In the genomic region with DNA sequence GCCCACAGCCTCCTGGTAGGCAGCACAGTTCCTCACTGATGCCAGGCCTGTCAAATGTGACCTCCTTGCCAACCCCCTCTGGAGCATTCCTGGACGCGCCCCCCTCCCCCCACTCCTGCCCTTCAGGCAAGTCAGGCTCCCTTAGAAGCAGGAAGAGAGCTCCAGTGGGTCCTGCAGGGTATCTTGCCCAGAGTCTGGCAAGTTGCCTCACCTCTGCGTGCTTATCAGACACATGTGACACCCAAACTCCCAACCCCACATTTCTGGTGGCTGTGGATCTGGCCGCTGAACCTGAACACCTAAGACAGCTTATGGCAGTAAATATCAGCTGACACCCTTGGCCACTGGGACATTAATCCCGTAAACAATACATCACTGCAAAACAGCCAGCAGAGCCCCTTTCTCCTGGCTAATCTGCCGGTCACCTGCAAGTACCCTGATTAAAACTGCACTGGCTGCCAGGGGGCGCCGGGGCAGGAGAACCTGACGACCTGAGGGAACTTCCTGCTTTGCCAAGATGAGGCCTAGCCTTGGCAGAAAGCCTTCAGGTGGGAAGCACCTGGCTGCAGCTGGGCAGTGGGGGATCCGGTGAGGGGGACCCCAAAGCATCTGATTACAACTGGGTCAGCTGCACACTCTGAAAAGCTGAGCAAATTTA, we compare ENCODE assay signal across 8 mouse cellular contexts. TPM values are rescaled to one million over a fixed set of nuclear protein-coding genes. Genes with fewer than 3 reads are reported as not detected.
DNase-seq lines count a peak whose midpoint lies in the region; ATAC-seq and TF ChIP-seq lines count a peak whose summit lies in the region.

No protein-coding gene starts in this region.

- DNase-seq in cerebellum, adult 9-11 months: peak; percentile 57
- DNase-seq in cerebellum, adult 8-10 months: no peak
- no peak for DNase-seq in forebrain, postnatal 0 days
- peak; percentile 64 for DNase-seq in kidney, adult 9 months
- DNase-seq in midbrain, embryonic 10.5 days (ENCODE audit: low spot score): peak; percentile 39
- no peak for DNase-seq in layer of hippocampus, adult 11-12 months (ENCODE audit: low spot score)

- no peak for ATAC-seq in forebrain, postnatal 0 days
- ATAC-seq in inflammation-experienced regulatory T-cells, adult 6 months: no peak

- peak overlapping the region; percentile 52 for H3K4me3 ChIP-seq in E14TG2a.4 (replicated peaks; ENCODE audit: low read length)
- no peak overlapping the region for H3K4me3 ChIP-seq in forebrain, postnatal 0 days (ENCODE audit: low read depth, low read length)
- H3K4me3 ChIP-seq in midbrain, embryonic 10.5 days: peak overlapping the region; percentile 26; the same call in 1 of the 2 replicates

- no peaks in the 10 kb centered on the region for H3K36me3 ChIP-seq in E14TG2a.4 (ENCODE audit: insufficient read depth, low read length)
- 0 out of 2 replicates have a peak, but pooled peaks cover 4% of the 10 kb centered on the region for H3K36me3 ChIP-seq in forebrain, postnatal 0 days (ENCODE audit: insufficient read depth)
- H3K36me3 ChIP-seq in midbrain, embryonic 10.5 days: peaks cover 18% of the 10 kb centered on the region

- H3K4me2 ChIP-seq in forebrain, postnatal 0 days (ENCODE audit: low read depth): no peak overlapping the region

- 13% methylated on average over 10 of the region's 10 CpGs for WGBS in forebrain, postnatal 0 days
- 8% methylated on average over 10 of the region's 10 CpGs for WGBS in midbrain, embryonic 10.5 days

- H3K9me3 ChIP-seq in E14TG2a.4 (ENCODE audit: low read length): no peaks in the 10 kb centered on the region
- H3K9me3 ChIP-seq in forebrain, postnatal 0 days (ENCODE audit: low read length): no peaks in the 10 kb centered on the region
- H3K9me3 ChIP-seq in midbrain, embryonic 10.5 days (replicated peaks): no peaks in the 10 kb centered on the region

- 0 out of 2 replicates have a peak, but pooled peaks cover 4% of the 10 kb centered on the region for H3K27me3 ChIP-seq in E14TG2a.4 (ENCODE audit: insufficient read depth, low read length)
- H3K27me3 ChIP-seq in forebrain, postnatal 0 days (ENCODE audit: insufficient read depth, low read length): no peaks in the 10 kb centered on the region
- H3K27me3 ChIP-seq in midbrain, embryonic 10.5 days (ENCODE audit: low read depth, poor library complexity, severe bottlenecking): no peaks in the 10 kb centered on the region

- no peak for TF ChIP-seq CTCF in E14TG2a.4 (conservative IDR thresholded peaks at IDR 0.05; ENCODE audit: low read length)
- no peak for TF ChIP-seq CTCF in forebrain, postnatal 0 days (IDR thresholded peaks at IDR 0.05; ENCODE audit: low read depth)

- peak overlapping the region; percentile 22; the same call in 1 of the 2 replicates for H3K9ac ChIP-seq in forebrain, postnatal 0 days

- peak overlapping the region; percentile 71 for H3K27ac ChIP-seq in forebrain, postnatal 0 days (ENCODE audit: low read depth, low read length)
- peak overlapping the region; percentile 81 for H3K27ac ChIP-seq in midbrain, embryonic 10.5 days (replicated peaks)

- H3K4me1 ChIP-seq in E14TG2a.4 (replicated peaks; ENCODE audit: low read depth, low read length): peaks cover 74% of the 10 kb centered on the region
- peaks cover 51% of the 10 kb centered on the region for H3K4me1 ChIP-seq in forebrain, postnatal 0 days (ENCODE audit: insufficient read depth)
- peaks cover 83% of the 10 kb centered on the region for H3K4me1 ChIP-seq in midbrain, embryonic 10.5 days

RNA-seq across cellular contexts. Expression of a gene that starts 30.7 kb away (rescaled TPM):
- total RNA-seq in forebrain, postnatal 0 days (2014; rRNA removed): 68.6 and 76.5 TPM in 2 replicates
- 25.9 and 28.2 TPM in 2 replicates for polyA plus RNA-seq in forebrain, postnatal 0 days (2015; fragmentation: Nextera tagmentation; extraction: Ambion mirVana)
- polyA plus RNA-seq in midbrain, embryonic 10.5 days (2016; fragmentation: Nextera tagmentation; extraction: Ambion mirVana): 24.6 and 27.8 TPM in 2 replicates
- 10 to 100 TPM; 24.1 to 26.3 (median 25.9) TPM for polyA plus RNA-seq in inflammation-experienced regulatory T-cells, adult 6 months (2017; shearing (Covaris generic))

RNA-seq across cellular contexts. Expression of a gene that starts 40.8 kb away (rescaled TPM):
- 98.1 and 138 TPM in 2 replicates for total RNA-seq in forebrain, postnatal 0 days (2014; rRNA removed)
- 184 and 202 TPM in 2 replicates for polyA plus RNA-seq in forebrain, postnatal 0 days (2015; fragmentation: Nextera tagmentation; extraction: Ambion mirVana)
- 207 and 216 TPM in 2 replicates for polyA plus RNA-seq in midbrain, embryonic 10.5 days (2016; fragmentation: Nextera tagmentation; extraction: Ambion mirVana)
- polyA plus RNA-seq in inflammation-experienced regulatory T-cells, adult 6 months (2017; shearing (Covaris generic)): 10 to 100 TPM; 25.9 to 27.1 (median 26.8) TPM

RNA-seq across cellular contexts. Expression of a gene that starts 41.0 kb away (rescaled TPM):
- total RNA-seq in forebrain, postnatal 0 days (2014; rRNA removed): 8.0 and 12.6 TPM in 2 replicates
- polyA plus RNA-seq in forebrain, postnatal 0 days (2015; fragmentation: Nextera tagmentation; extraction: Ambion mirVana): 8.2 and 10.6 TPM in 2 replicates
- polyA plus RNA-seq in midbrain, embryonic 10.5 days (2016; fragmentation: Nextera tagmentation; extraction: Ambion mirVana): 17.0 and 18.1 TPM in 2 replicates
- 1 to 10 TPM; 3.8 to 9.2 (median 8.7) TPM for polyA plus RNA-seq in inflammation-experienced regulatory T-cells, adult 6 months (2017; shearing (Covaris generic))

Comparison
In these comparisons a context has a peak if more than half of its experiments do, and no peak if none do; other contexts are left out.
1. DNase-seq: peak in cerebellum, adult 9-11 months (single experiment), kidney, adult 9 months (single experiment) and midbrain, embryonic 10.5 days (single experiment); none in cerebellum, adult 8-10 months (single experiment), forebrain, postnatal 0 days (single experiment) and layer of hippocampus, adult 11-12 months (single experiment).